Mouse (Mus musculus): ENCODE results near the gene Pnkd.

Gene Pnkd

GRCm38 (mm10) chr1:74288327-74288726, 3.6 kb downstream of the Pnkd start:
- TF ChIP-seq GATA4 (IDR thresholded peaks at IDR 0.05; ENCODE audit: insufficient replicate concordance, low read length) = no peak

GRCm38 (mm10) chr1:74289248-74289647, 4.5 kb downstream of the Pnkd start:
- peak; percentile 31; the same call in 1 of the 2 replicates for TF ChIP-seq GATA4 (IDR thresholded peaks at IDR 0.05; ENCODE audit: insufficient replicate concordance, low read length)

DNA sequence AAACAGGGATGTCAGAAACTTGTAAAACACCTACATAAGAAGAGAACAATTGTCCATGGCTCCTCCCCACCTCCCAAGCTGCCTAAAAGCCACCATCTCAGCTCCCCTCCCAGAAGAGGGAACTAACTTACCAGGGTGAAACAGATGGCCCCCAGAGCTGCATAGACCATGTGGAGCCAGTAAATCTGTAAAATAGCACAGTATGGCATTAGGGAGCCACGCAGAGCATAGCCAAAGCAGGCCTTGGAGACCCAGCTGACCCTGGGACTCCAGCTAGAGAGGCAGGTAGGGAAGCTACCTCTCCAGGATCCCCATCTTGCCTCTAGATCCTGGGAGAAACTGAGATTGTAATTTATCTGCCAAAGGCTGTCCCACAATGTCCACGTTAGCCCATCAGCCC, 5.0 kb downstream of the Pnkd start:
- TF ChIP-seq GATA4 (IDR thresholded peaks at IDR 0.05; ENCODE audit: insufficient replicate concordance, low read length) = no peak

GRCm38 (mm10) chr1:74290141-74290540, 5.4 kb downstream of the Pnkd start:
- no peak for TF ChIP-seq GATA4 (IDR thresholded peaks at IDR 0.05; ENCODE audit: insufficient replicate concordance, low read length)

- no peak for TF ChIP-seq GATA4 (IDR thresholded peaks at IDR 0.05; ENCODE audit: insufficient replicate concordance, low read length)
Measured at GRCm38 (mm10) chr1:74292331-74293020, 7.7 kb downstream of the Pnkd start.

DNA sequence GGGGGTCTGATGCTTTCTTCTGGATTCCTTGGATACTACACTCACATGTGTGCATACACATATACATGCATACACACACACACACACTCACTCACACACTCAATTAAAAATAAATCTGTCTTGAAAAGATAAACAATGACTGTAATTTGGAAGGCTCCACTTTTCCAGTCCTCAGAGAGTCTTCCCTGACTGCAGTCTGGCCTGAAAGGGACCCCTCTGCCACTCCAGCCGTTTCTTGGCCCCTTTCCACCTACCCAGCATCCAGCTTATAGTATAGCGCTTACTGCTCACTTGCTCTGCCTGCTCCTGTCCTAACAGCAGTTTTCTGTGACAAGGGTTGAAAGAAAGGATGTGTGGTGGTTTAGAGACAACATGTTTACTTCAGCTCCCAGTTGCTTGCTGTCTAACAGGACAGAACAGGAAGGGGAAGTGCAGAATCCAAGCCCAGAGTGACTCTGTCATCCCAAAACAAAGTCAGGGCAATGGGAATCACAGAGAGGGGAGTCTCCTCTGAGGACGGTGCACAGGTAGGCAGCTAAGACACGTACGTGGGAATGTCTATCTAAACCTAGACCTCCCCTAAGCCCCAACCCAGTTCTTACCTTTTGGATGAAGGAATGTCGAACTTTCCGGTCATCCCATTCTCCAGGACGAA, 8.7 kb downstream of the Pnkd start:
- no peak for TF ChIP-seq GATA4 (IDR thresholded peaks at IDR 0.05; ENCODE audit: insufficient replicate concordance, low read length)

GRCm38 (mm10) chr1:74294090-74294643, 9.4 kb downstream of the Pnkd start:
- TF ChIP-seq GATA4 (IDR thresholded peaks at IDR 0.05; ENCODE audit: insufficient replicate concordance, low read length) = no peak

DNA sequence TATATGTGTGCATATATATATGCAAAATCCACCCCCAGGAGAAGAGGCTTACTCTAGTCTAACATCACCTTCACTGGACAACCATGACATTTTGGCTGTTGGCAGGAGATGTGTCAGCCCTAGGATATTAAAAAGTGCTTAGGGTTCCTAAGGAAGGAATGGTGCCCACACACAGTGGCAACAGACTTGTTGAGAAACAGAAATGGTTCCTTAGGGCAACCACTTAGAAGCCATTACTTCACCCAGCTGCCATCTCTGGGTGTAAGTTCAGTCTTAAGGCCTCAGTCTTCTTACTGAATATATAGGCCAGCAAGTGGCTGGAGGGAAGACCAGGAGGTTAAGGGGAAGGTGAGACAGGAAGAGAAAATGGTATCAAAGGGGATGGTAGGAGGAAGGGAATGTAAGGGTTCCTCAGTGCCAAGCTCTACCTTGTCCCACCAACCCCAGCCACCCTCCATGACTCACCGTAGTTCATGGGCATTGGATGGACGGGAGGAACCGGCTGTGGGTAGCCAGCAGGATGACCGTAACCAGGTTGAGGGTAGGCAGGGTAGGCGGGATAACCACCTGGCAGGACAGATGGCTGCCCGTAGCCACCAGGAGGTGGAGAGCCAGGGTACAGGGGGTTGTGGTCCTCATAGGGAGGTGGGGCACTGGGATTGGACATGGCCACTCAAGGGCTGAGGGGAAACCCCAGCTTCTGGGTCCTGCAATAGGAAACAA, 10.2 kb downstream of the Pnkd start:
- TF ChIP-seq GATA4 (IDR thresholded peaks at IDR 0.05; ENCODE audit: insufficient replicate concordance, low read length) = no peak

GRCm38 (mm10) chr1:74295456-74296171, 10.9 kb downstream of the Pnkd start:
- TF ChIP-seq GATA4 (IDR thresholded peaks at IDR 0.05; ENCODE audit: insufficient replicate concordance, low read length) = peak; percentile 39; the same call in 1 of the 2 replicates

DNA sequence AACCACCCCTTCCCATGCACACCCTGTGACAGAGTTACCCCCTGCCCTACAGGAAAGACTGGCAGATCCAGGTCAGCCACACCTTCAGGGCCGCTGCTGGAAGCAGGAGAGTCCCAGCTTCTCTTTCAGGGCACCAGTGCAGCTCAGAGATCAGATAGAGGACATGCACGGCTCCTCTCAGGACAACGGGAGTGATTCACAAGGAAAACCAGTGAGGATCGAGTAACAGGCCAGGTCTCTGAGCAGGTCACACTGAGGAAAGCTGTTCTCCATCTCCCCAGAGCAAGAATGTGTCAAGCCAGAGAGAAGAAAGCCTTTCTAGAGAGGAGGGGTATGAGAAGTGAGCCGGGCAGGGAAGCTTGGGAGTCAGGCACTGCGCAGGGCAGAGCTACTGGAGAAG, 11.7 kb downstream of the Pnkd start:
- TF ChIP-seq GATA4 (IDR thresholded peaks at IDR 0.05; ENCODE audit: insufficient replicate concordance, low read length) = no peak

GRCm38 (mm10) chr1:74297269-74297668, 12.5 kb downstream of the Pnkd start:
- no peak for TF ChIP-seq GATA4 (IDR thresholded peaks at IDR 0.05; ENCODE audit: insufficient replicate concordance, low read length)

GRCm38 (mm10) chr1:74298157-74298750, 13.5 kb downstream of the Pnkd start:
- no peak for TF ChIP-seq GATA4 (IDR thresholded peaks at IDR 0.05; ENCODE audit: insufficient replicate concordance, low read length)

GRCm38 (mm10) chr1:74298996-74299395, 14.3 kb downstream of the Pnkd start:
- TF ChIP-seq GATA4 (IDR thresholded peaks at IDR 0.05; ENCODE audit: insufficient replicate concordance, low read length) = no peak

DNA sequence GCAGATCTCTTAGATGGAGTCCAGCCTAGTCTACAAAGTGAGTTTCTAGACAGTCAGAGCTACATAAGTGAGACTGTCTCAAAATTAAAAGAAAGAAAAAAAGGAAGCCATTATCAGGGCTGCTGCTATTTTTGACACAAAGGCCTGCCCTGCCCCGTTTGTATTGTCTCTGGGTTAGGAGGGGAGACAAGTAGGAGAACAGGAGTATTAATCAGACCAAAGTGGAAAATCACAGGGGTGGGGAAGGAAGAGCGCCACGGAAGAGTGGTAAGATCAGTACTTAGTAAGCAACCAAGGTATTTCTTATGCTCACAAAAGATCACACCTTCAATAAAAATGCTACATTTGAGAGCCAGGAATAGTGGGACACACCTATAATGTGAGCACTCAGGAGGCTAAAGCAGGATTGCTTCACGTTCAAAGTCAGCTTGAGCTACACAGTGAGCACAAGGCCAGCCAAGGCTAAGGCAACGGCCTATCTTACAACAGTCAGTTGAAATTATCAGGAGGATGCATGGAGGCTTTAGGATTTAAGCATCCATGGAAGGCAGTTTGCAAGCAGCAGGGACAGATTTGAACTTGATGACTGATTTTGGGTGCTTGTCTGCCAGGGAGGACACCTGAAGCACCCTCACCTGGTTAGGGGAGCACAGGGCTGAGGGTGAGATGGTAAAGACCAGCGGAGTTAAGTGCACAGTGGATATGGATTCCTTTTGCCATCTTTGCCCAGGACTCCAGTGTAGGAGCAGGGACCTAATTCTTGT, 15.8 kb downstream of the Pnkd start:
- TF ChIP-seq GATA4 (IDR thresholded peaks at IDR 0.05; ENCODE audit: insufficient replicate concordance, low read length) = no peak

All from liver, adult (tissue).